Mouse (Mus musculus): ENCODE measurements at regions not wholly inside any gene's neighbourhood (a gene's known extent, or its start where the extent isn't known, plus 50 kb on each side); places are given as distances from the start of the nearest gene placed in this dataset.

GRCm38 (mm10) chr1:176360957-176361356 is 85.8 kb upstream of the Pld5 start:
- TF ChIP-seq CTCF (IDR thresholded peaks at IDR 0.05; ENCODE audit: low read depth, low read length) (no peak), POLR2A (IDR thresholded peaks at IDR 0.05; ENCODE audit: insufficient read depth, low read length) (no peak)
